In genomic region chr11:72010367-72010766, GRCm38 (mm10) we compare ENCODE assay signal across 20 mouse cellular contexts. TPM values are rescaled to one million over a fixed set of nuclear protein-coding genes. Genes with fewer than 3 reads are reported as not detected.
DNase-seq lines count a peak whose midpoint lies in the region; ATAC-seq and TF ChIP-seq lines count a peak whose summit lies in the region.
"Had no signal": no experiment of that assay in that cellular context is flagged by ENCODE, and none has a peak within 500 bp of the region (broad histone marks: within the 10 kb centered on the region; RNA-seq: fewer than 3 reads in every experiment).

No protein-coding gene starts in this region.

- no peak for DNase-seq in forebrain, embryonic 10.5 days (ENCODE audit: extremely low spot score, low spot score)
- no peak for DNase-seq in forebrain, embryonic 11.5 days (ENCODE audit: low spot score)
- peak; percentile 63 for DNase-seq in lung, embryonic 14.5 days
- DNase-seq in lung, postnatal 0 days (ENCODE audit: low spot score): no peak
- DNase-seq in forebrain, embryonic 14.5 days (ENCODE audit: low spot score): peak; percentile 85
- peak; percentile 56 for DNase-seq in midbrain, postnatal 0 days (ENCODE audit: low spot score)
- no peak for DNase-seq in urinary bladder, adult 18-20 months (ENCODE audit: low spot score in 2 of 2)
- DNase-seq: cerebellum, adult 2 months; heart, adult 11 months; layer of hippocampus, adult 9-11 months; lung, adult 2 months; right cerebral cortex, postnatal 14 days; thymus, postnatal 4 days had no signal

- H3K9me3 ChIP-seq in forebrain, embryonic 10.5 days: no peaks in the 10 kb centered on the region
- no peaks in the 10 kb centered on the region for H3K9me3 ChIP-seq in forebrain, embryonic 11.5 days (ENCODE audit: control insufficient read depth, low read length)
- H3K9me3 ChIP-seq in lung, embryonic 14.5 days (ENCODE audit: low read depth, low read length): no peaks in the 10 kb centered on the region
- H3K9me3 ChIP-seq in lung, postnatal 0 days (ENCODE audit: low read length): no peaks in the 10 kb centered on the region
- H3K9me3 ChIP-seq in forebrain, embryonic 14.5 days (replicated peaks; ENCODE audit: control insufficient read depth, low read length): no peaks in the 10 kb centered on the region
- H3K9me3 ChIP-seq in midbrain, postnatal 0 days (ENCODE audit: low read length): no peaks in the 10 kb centered on the region
- H3K9me3 ChIP-seq: heart, embryonic 15.5 days; megakaryocyte, embryonic 14.5 days had no signal

- no peak overlapping the region for H3K4me2 ChIP-seq in forebrain, embryonic 11.5 days (ENCODE audit: low read depth, low read length, severe bottlenecking)
- H3K4me2 ChIP-seq in lung, embryonic 14.5 days: no peak overlapping the region
- H3K4me2 ChIP-seq in lung, postnatal 0 days (replicated peaks; ENCODE audit: low read depth, low read length): no peak overlapping the region
- H3K4me2 ChIP-seq in forebrain, embryonic 14.5 days (ENCODE audit: low read length): no peak overlapping the region
- H3K4me2 ChIP-seq in midbrain, postnatal 0 days (ENCODE audit: low read depth, low read length, poor library complexity, severe bottlenecking): no peak overlapping the region
- H3K4me2 ChIP-seq: heart, embryonic 15.5 days had no signal

- 82% methylated on average over 5 of the region's 5 CpGs for WGBS in forebrain, embryonic 10.5 days
- 63% methylated on average over 5 of the region's 5 CpGs for WGBS in forebrain, embryonic 11.5 days
- whole genome bisulfite sequencing in lung, embryonic 14.5 days: 23% methylated on average over 5 of the region's 5 CpGs
- 31% methylated on average over 5 of the region's 5 CpGs for WGBS in lung, postnatal 0 days
- 21% methylated on average over 5 of the region's 5 CpGs for WGBS in forebrain, embryonic 14.5 days
- WGBS in midbrain, postnatal 0 days: 36% methylated on average over 5 of the region's 5 CpGs

- TF ChIP-seq EP300 in lung, postnatal 0 days (IDR thresholded peaks at IDR 0.05): no peak

- peaks cover 34% of the 10 kb centered on the region for H3K4me1 ChIP-seq in forebrain, embryonic 10.5 days
- H3K4me1 ChIP-seq in forebrain, embryonic 11.5 days (replicated peaks; ENCODE audit: control insufficient read depth, insufficient read depth, low read length): peaks cover 5% of the 10 kb centered on the region
- no peaks in the 10 kb centered on the region for H3K4me1 ChIP-seq in lung, embryonic 14.5 days (ENCODE audit: insufficient read depth)
- no peaks in the 10 kb centered on the region for H3K4me1 ChIP-seq in lung, postnatal 0 days (ENCODE audit: insufficient read depth, low read depth, low read length)
- H3K4me1 ChIP-seq in forebrain, embryonic 14.5 days (ENCODE audit: control insufficient read depth, insufficient read depth, low read length): peaks cover 40% of the 10 kb centered on the region
- H3K4me1 ChIP-seq in midbrain, postnatal 0 days (ENCODE audit: insufficient read depth, low read length): peaks cover 10% of the 10 kb centered on the region; the same call in 1 of the 2 replicates

- no peaks in the 10 kb centered on the region for H3K36me3 ChIP-seq in forebrain, embryonic 10.5 days (replicated peaks)
- no peaks in the 10 kb centered on the region for H3K36me3 ChIP-seq in forebrain, embryonic 11.5 days (ENCODE audit: control insufficient read depth, insufficient read depth, low read length)
- no peaks in the 10 kb centered on the region for H3K36me3 ChIP-seq in lung, embryonic 14.5 days (ENCODE audit: insufficient read depth)
- no peaks in the 10 kb centered on the region for H3K36me3 ChIP-seq in lung, postnatal 0 days (ENCODE audit: insufficient read depth, low read length)
- no peaks in the 10 kb centered on the region for H3K36me3 ChIP-seq in forebrain, embryonic 14.5 days (ENCODE audit: control insufficient read depth, insufficient read depth, low read length)
- no peaks in the 10 kb centered on the region for H3K36me3 ChIP-seq in midbrain, postnatal 0 days (ENCODE audit: insufficient read depth, low read length)
- H3K36me3 ChIP-seq: heart, embryonic 15.5 days had no signal

- TF ChIP-seq CTCF in lung, embryonic 14.5 days (IDR thresholded peaks at IDR 0.05; ENCODE audit: low read depth): no peak
- TF ChIP-seq CTCF in lung, postnatal 0 days (IDR thresholded peaks at IDR 0.05): no peak
- TF ChIP-seq CTCF in midbrain, postnatal 0 days (IDR thresholded peaks at IDR 0.05): no peak

- peaks cover 16% of the 10 kb centered on the region; the same call in 1 of the 2 replicates for H3K27me3 ChIP-seq in forebrain, embryonic 10.5 days (ENCODE audit: poor library complexity, severe bottlenecking)
- no peaks in the 10 kb centered on the region for H3K27me3 ChIP-seq in forebrain, embryonic 11.5 days (ENCODE audit: control insufficient read depth, insufficient read depth, low read length)
- H3K27me3 ChIP-seq in lung, embryonic 14.5 days (ENCODE audit: insufficient read depth, low read length): no peaks in the 10 kb centered on the region
- no peaks in the 10 kb centered on the region for H3K27me3 ChIP-seq in lung, postnatal 0 days (replicated peaks; ENCODE audit: insufficient read depth, low read length)
- no peaks in the 10 kb centered on the region for H3K27me3 ChIP-seq in forebrain, embryonic 14.5 days (replicated peaks; ENCODE audit: control insufficient read depth, insufficient read depth, low read length)
- H3K27me3 ChIP-seq in midbrain, postnatal 0 days (ENCODE audit: insufficient read depth, low read length): no peaks in the 10 kb centered on the region
- H3K27me3 ChIP-seq: heart, embryonic 15.5 days had no signal

- no peak overlapping the region for H3K9ac ChIP-seq in forebrain, embryonic 11.5 days (ENCODE audit: low read length)
- H3K9ac ChIP-seq in lung, embryonic 14.5 days: no peak overlapping the region
- H3K9ac ChIP-seq in lung, postnatal 0 days (replicated peaks; ENCODE audit: low read depth): no peak overlapping the region
- H3K9ac ChIP-seq in forebrain, embryonic 14.5 days (ENCODE audit: low read length): 0 out of 2 replicates have a peak overlapping the region, but pooled peaks have one; percentile 5
- no peak overlapping the region for H3K9ac ChIP-seq in midbrain, postnatal 0 days (replicated peaks; ENCODE audit: low read length, poor library complexity, severe bottlenecking)
- H3K9ac ChIP-seq: heart, embryonic 15.5 days had no signal

- no peak for ATAC-seq in forebrain, embryonic 11.5 days (replicated peaks; ENCODE audit: low FRiP score)
- no peak for ATAC-seq in lung, embryonic 14.5 days (ENCODE audit: insufficient read depth)
- ATAC-seq in lung, postnatal 0 days: no peak
- no peak for ATAC-seq in forebrain, embryonic 14.5 days
- ATAC-seq in midbrain, postnatal 0 days (ENCODE audit: low FRiP score): no peak
- no peak for ATAC-seq in megakaryocyte progenitor cell, adult 5-6 weeks (replicated peaks; ENCODE audit: poor library complexity)

- H3K4me3 ChIP-seq in forebrain, embryonic 10.5 days: no peak overlapping the region
- no peak overlapping the region for H3K4me3 ChIP-seq in forebrain, embryonic 11.5 days (ENCODE audit: low read depth, low read length)
- H3K4me3 ChIP-seq in lung, embryonic 14.5 days (ENCODE audit: low read depth, low read length): no peak overlapping the region
- H3K4me3 ChIP-seq in lung, postnatal 0 days (ENCODE audit: low read depth, low read length): no peak overlapping the region
- no peak overlapping the region for H3K4me3 ChIP-seq in forebrain, embryonic 14.5 days (ENCODE audit: low read depth, low read length)
- H3K4me3 ChIP-seq in midbrain, postnatal 0 days (ENCODE audit: low read depth, low read length): no peak overlapping the region
- H3K4me3 ChIP-seq: erythroblast, embryonic 14.5 days; heart, embryonic 15.5 days; megakaryocyte, embryonic 14.5 days had no signal

- peak overlapping the region; percentile 70; the same call in 1 of the 2 replicates for H3K27ac ChIP-seq in forebrain, embryonic 10.5 days
- no peak overlapping the region; the same call in 1 of the 2 replicates for H3K27ac ChIP-seq in forebrain, embryonic 11.5 days (ENCODE audit: low read depth, low read length)
- no peak overlapping the region for H3K27ac ChIP-seq in lung, embryonic 14.5 days (ENCODE audit: low read depth)
- H3K27ac ChIP-seq in lung, postnatal 0 days (ENCODE audit: low read length): no peak overlapping the region
- H3K27ac ChIP-seq in forebrain, embryonic 14.5 days (ENCODE audit: low read depth, low read length): peak overlapping the region; percentile 63; the same call in 1 of the 2 replicates
- H3K27ac ChIP-seq in midbrain, postnatal 0 days (ENCODE audit: low read depth, low read length): no peak overlapping the region
- H3K27ac ChIP-seq: heart, embryonic 15.5 days; kidney, postnatal 0 days had no signal

RNA-seq across cellular contexts. Expression of gene Aipl1, which starts 26.9 kb away (rescaled TPM):
- 0.64 and 0.66 TPM in 2 replicates for polyA plus RNA-seq in forebrain, embryonic 10.5 days (2016; fragmentation: Nextera tagmentation; extraction: Ambion mirVana)
- 0.20 and 0.41 TPM in 2 replicates for polyA plus RNA-seq in forebrain, embryonic 11.5 days (2014; fragmentation: Nextera tagmentation; extraction: Ambion mirVana)
- polyA plus RNA-seq in lung, embryonic 14.5 days (2014; fragmentation: Nextera tagmentation; extraction: Ambion mirVana): 0.20 and 0.38 TPM in 2 replicates
- polyA plus RNA-seq in lung, postnatal 0 days (2015; fragmentation: Nextera tagmentation; extraction: Ambion mirVana): 0.27 and 0.30 TPM in 2 replicates
- 0.09 TPM in 2 replicates for polyA plus RNA-seq in forebrain, embryonic 14.5 days (2014; fragmentation: Nextera tagmentation; extraction: Ambion mirVana)
- total RNA-seq in midbrain, postnatal 0 days (2014; rRNA removed): 0.47 and 0.55 TPM in 2 replicates
- polyA plus RNA-seq in midbrain, postnatal 0 days (2015; fragmentation: Nextera tagmentation; extraction: Ambion mirVana): 0.50 and 0.51 TPM in 2 replicates
- 0.15 TPM in 1 of 2 replicates, not detected in the other for total RNA-seq in megakaryocyte progenitor cell, adult 5-6 weeks (2015)
- total RNA-seq in megakaryocyte progenitor cell, adult 5-6 weeks (2017): 0.20 and 0.54 TPM in 2 replicates
- total RNA-seq: adrenal gland, adult 18-20 months; neutrophil, adult 5-6 weeks had no signal

RNA-seq across cellular contexts. Expression of gene Pimreg, which starts 31.5 kb away (rescaled TPM):
- polyA plus RNA-seq in forebrain, embryonic 10.5 days (2016; fragmentation: Nextera tagmentation; extraction: Ambion mirVana): 265 and 279 TPM in 2 replicates
- polyA plus RNA-seq in forebrain, embryonic 11.5 days (2014; fragmentation: Nextera tagmentation; extraction: Ambion mirVana): 228 and 241 TPM in 2 replicates
- 158 and 165 TPM in 2 replicates for polyA plus RNA-seq in lung, embryonic 14.5 days (2014; fragmentation: Nextera tagmentation; extraction: Ambion mirVana)
- 6.1 and 7.3 TPM in 2 replicates for polyA plus RNA-seq in lung, postnatal 0 days (2015; fragmentation: Nextera tagmentation; extraction: Ambion mirVana)
- polyA plus RNA-seq in forebrain, embryonic 14.5 days (2014; fragmentation: Nextera tagmentation; extraction: Ambion mirVana): 97.8 and 123 TPM in 2 replicates
- 10.2 and 10.9 TPM in 2 replicates for total RNA-seq in midbrain, postnatal 0 days (2014; rRNA removed)
- polyA plus RNA-seq in midbrain, postnatal 0 days (2015; fragmentation: Nextera tagmentation; extraction: Ambion mirVana): 11.5 and 13.0 TPM in 2 replicates
- 20.4 and 21.5 TPM in 2 replicates for total RNA-seq in megakaryocyte progenitor cell, adult 5-6 weeks (2015)
- total RNA-seq in megakaryocyte progenitor cell, adult 5-6 weeks (2017): 13.7 and 14.3 TPM in 2 replicates
- total RNA-seq: neutrophil, adult 5-6 weeks had no signal

Comparison
In these comparisons a context has a peak if more than half of its experiments do, and no peak if none do; other contexts are left out.
1. DNase-seq: peak in lung, embryonic 14.5 days (single experiment), forebrain, embryonic 14.5 days (single experiment) and midbrain, postnatal 0 days (single experiment); none in forebrain, embryonic 10.5 days (single experiment), forebrain, embryonic 11.5 days (single experiment), lung, postnatal 0 days (single experiment) and urinary bladder, adult 18-20 months (0 of 2).
2. H3K27ac ChIP-seq: peak in forebrain, embryonic 10.5 days (single experiment) and forebrain, embryonic 14.5 days (single experiment); none in forebrain, embryonic 11.5 days (single experiment), lung, embryonic 14.5 days (single experiment), lung, postnatal 0 days (single experiment) and midbrain, postnatal 0 days (single experiment).